Mouse (Mus musculus): ENCODE data around the gene Tll2. TPM values are rescaled to one million over a fixed set of nuclear protein-coding genes. Genes with fewer than 3 reads are reported as not detected.

Gene Tll2
- total RNA-seq, 2 experiments from 2014 or later: 1.3 to 2.4 TPM

DNA sequence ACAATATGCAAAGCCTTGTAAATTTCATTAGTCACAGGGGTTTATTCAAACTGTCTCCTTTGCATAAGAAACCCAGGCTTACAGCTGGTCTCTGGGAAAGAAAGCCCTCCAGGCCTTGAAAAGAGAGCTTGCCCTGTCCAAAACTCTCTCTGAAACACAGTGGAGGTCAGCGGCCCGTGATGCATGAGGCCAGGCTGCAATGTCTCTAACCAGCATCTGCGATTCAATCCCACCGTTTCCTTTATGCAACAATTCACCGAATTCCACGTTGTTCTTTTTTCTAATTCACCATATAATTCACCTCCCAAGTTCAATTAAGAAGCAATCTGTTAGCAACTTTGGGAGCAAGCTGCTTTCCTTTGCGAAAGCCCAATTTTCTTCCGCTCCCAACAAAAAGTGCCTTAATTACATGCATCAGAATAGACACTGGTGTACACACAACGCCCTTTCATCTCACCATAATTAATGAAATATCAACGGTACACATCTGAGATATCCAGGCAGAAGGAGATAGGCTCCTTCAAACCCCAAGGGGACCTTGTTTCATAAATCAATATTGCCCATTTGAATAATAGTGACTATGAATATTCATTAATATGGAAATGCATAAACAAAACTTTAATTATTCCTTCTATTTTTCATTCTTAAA lies 42.1 kb downstream of the Tll2 start:
- DNase-seq: no peak
- intact Hi-C loops (cut with DNase I): loop anchor here (5.0 kb wide), 1 partner anchor 38 kb away; no protein-coding TSS in a partner anchor

DNA sequence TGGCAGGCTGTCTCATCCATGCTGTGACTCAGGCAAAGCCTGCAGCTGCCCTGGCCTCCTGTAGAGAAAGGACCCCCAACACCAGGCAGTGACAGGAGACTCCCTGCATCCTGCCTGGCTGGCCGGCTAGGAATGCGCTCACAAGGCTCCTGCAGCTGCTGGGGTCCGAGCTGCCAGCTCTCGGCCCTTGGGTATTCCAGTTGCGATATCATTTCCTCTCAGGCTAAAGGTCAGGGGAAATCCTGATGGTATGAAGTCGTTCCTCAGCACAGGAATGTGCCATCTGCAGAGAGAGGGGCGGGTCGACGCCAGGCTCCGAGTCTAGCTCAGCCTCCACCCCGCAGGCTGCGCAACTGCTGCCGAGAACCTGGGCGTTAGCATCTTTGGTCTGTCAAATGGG lies 46.2 kb downstream of the Tll2 start:
- DNase-seq: peak; percentile 78 to 81
- intact Hi-C loops (cut with DNase I): loop anchor here (5.0 kb wide), 1 partner anchor 42 kb away; no protein-coding TSS in a partner anchor

DNA sequence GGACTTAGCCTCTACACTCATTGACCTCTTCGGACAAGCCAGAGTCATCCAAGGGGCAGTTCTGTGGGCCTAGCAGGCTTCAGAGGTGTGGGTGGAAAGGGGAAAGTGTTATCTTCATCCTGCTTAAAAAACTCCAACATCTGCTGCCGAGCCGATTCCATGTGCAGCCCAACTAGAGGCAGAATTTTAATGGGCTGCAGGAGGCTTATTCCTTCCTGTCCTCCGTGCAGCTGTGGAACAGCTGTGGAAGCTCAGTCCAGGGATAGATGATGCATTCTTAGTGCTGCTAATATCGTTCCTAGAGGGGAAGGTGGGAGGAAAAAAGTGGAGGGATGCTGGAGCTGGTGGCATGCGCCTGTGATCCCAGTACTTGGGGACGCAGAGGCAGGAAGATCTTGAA lies 52.0 kb downstream of the Tll2 start:
- DNase-seq: peak; percentile 55 to 58
- intact Hi-C loops (cut with DNase I): no loop called here

DNA sequence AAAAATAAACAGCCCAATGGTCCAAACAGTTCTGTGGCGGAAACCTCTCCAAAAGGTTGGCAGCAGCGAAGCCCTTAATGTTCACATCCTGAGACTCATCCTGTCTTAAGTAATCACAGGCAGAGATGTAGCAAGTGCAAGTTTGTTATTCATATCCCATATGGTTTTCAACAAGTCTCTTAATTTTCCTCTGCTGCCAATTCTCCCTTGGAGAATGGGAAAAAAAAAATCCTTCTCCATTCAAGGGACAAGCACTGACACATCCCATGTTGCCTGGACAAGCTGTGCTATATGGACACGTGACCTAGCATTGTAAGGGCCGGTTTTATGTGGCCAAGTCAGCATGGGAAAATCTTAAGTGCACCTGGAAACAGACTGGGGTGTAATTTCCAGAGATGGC lies 54.2 kb downstream of the Tll2 start:
- intact Hi-C loops (cut with DNase I): no loop called here
- DNase-seq: peak; percentile 47 to 62

DNA sequence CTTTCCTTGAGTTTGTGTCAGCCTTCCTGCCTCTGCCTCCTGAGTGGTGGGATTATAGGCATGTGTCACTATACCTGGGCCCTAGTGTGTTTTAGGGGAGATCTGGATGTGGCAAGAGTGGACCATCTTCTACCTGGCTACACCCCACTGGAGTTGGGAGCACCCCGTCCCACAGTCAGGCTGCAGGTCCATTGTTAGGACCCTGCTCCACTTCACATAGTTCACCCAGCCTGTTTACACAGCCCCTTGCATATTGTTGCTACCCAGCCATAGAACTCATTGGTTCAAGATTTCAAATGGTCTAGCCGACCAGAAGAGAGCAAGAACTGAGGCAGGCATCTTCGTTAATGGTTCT lies 54.6 kb downstream of the Tll2 start:
- no peak for DNase-seq
- intact Hi-C loops (cut with DNase I): no loop called here

DNA sequence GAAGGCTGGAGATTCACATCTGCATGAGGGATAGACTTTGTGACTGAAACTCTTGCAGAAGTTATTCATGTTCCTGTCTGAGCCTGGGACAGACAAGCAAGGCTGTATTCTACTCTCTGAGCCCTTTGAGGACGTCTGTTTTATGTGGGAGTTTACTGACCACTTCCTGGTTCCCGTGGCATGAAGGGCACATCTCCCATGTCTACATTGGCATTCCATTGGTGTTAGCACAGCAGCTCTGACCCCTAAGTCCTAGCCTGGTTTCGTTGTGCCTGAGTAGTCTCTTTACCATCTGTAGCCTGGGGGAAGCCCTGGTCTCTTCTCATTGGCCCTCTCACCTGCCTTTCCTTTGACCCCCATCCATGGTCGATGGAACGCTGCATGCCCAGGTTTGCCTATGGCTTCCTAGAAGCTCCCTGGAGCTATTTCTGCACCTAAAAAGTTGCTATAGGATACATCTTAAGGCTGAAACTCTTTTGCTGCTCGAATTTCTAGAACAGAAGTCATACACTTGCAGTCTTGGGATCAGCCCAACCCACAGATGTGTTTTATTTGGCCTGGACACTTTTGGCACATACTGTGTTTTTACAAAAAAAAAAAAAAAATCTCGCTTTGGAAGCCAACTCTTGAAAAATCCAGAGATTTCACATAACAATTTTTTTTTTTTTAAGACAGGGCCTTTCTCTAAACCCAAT lies 55.2 kb downstream of the Tll2 start:
- DNase-seq: peak; percentile 60 to 67
- intact Hi-C loops (cut with DNase I): no loop called here

DNA sequence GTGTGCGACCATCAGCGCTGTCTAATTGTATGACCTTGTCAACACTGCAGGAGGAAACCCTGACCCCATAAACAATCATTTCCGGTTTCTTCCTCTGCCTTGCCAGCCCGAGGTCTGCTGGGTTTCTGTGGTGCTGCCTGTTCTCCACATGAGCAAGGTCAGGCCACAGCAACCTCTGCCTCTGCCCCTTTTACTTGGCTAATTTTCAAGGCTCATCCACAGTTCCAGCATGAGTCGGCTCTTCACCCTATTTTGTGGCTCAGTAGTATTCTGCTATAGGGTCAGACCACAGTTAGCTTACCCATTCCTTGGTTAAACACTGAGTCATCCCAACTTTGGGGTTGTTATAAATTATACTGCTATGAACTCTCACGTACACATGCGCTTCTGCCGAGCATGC lies 65.7 kb downstream of the Tll2 start:
- no peak for DNase-seq
- intact Hi-C loops (cut with DNase I): no loop called here

DNA sequence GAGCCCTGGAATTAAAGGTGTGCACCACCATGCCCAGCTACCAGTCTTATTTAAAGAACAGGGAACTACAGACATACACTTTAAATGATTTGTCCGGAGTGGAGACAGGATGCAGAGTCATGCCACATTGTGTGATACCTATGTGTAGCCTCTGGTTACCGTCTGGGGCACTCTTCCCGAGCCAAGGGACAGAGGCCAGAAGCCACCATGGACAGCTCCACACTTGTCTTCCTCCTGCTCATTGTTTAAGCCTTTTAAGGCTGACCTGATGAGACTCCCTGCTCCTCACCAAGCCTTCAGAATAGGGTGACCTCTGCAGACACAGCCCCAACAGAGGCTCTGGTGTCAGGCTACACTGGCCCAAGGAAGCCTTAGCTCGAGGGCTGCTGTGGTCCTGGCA lies 67.0 kb downstream of the Tll2 start:
- DNase-seq: peak; percentile 20 to 43
- intact Hi-C loops (cut with DNase I): no loop called here

DNA sequence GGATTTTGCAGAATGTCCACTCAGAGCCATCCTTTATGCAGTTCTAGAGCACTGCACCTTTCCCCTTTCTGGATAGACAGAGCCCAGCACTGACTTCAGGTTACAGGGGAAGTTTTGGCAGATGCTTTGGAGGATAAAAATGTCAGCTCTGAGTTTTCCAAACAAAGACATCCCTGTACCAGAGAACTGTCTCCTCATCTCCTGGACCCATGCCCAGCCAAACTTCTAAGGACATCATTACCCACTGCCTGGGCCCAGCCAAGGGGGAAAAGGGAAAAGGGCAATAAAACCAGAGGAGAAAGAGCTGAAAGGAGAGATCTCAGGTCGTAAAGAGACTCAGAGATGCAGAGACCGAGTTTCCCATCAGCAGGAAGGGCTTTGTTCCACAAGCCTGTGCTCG lies 83.6 kb downstream of the Tll2 start:
- intact Hi-C loops (cut with DNase I): no loop called here
- DNase-seq: no peak

DNA sequence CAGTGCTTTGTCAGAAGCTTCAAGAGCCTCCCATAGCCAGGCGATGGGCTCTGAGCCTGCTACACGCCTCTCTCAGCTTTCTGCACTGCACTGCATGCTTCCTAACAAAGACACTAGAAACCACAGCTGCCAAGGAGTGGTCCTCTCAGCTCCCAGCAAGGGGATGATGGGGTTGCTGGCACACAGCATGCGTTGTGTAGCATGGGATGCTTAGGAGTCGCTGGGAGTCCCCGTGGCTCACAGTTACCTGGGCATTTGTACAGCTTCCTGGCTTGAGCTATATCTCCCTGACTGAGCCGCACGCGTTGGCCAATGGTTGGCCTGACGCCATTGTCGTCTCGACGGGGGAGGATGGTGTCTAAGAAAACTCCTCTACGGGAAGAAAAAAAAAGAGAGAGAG lies 86.7 kb downstream of the Tll2 start:
- intact Hi-C loops (cut with DNase I): no loop called here
- DNase-seq: peak in 1 of 2 experiments; percentile 27

DNA sequence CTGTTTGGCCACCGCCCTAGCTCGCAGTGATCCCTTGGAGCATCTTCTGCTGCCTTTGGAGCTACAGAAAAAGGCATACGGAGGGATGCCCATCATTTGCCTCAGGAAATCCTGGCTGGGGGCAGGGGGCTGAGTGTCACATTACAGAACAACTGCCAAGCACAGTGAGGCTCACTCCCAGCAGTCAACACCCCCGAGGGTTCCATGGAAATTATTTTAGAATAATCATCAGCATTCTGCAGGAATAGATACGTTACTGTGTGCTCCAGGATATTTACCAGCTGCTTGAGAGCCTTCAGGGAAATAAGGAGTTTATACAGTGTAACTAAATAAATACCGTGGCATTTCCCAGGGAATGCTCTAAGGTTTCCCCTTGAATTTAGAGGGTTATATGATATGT lies 88.3 kb downstream of the Tll2 start:
- intact Hi-C loops (cut with DNase I): no loop called here

DNA sequence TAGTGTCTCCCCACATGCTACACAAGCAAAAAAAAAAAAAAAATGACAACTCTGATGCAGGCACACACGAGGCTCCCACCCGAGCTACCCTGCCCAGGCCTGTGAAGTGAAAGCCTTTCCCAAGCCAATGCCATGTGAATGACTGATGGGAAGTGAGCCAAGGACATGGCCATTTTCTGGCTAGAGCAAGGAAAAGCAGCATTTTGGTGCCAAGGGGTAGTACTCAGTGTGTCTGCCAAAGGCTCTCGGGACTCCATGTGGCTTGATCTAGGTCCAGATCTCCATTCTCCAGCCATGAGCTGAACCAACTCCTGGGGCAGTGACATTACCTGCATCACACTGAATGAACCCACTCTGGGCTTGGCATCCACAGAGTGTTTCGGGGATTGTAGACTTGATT lies 89.3 kb downstream of the Tll2 start:
- intact Hi-C loops (cut with DNase I): no loop called here
- no peak for DNase-seq

More for the DNA sequence above, 88.3 kb downstream of the Tll2 start:
- no peak for DNase-seq

DNA sequence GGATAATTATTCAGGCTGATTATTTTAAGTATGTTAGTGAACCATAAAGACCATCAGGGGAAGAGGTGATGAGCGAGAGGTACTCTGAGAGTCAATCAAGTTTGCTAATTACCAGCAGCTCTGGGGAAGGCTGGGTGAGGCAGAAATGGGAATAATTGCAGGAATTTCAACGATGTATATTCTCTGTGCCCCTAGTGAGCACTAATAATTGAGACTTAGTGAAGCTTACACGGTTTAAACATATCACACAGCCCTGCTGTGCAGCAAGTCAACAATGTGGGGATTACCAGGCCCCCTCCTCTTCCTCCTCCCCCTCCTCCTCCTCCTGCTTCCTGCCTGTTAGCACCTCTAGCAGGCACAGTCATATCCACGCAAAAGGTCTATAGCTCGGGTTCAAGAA lies 92.0 kb downstream of the Tll2 start:
- DNase-seq: no peak
- intact Hi-C loops (cut with DNase I): no loop called here

DNA sequence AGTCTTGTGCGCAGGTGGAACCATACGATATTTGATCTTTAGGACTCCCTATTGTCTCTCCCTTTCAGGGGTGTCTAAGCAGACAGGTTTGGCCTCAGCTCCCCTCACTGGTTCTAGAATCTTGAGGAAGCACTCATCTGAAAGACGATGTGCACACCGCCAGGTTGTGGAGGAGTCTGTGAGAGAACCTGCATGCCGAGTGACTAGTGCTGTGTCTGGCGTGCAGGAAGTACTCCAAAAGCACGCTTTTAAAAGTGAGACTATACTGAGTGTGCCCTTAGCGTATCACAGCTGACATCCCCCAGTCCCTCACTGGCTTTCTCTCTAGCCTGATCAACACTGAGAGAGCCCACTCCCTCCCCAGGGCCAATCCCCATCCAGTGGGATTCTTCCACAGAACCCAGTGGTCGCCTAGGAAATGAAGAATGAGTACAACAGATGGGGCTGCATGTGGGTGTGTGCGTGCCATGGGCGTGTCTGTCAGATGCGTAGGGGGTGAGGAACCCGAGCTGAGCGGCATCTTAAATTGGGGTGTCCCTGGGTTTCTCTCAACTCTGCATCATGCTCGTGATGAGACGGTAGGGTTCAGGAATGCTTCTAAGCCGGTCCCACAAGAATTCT lies 92.6 kb downstream of the Tll2 start:
- no peak for DNase-seq
- intact Hi-C loops (cut with DNase I): no loop called here

DNA sequence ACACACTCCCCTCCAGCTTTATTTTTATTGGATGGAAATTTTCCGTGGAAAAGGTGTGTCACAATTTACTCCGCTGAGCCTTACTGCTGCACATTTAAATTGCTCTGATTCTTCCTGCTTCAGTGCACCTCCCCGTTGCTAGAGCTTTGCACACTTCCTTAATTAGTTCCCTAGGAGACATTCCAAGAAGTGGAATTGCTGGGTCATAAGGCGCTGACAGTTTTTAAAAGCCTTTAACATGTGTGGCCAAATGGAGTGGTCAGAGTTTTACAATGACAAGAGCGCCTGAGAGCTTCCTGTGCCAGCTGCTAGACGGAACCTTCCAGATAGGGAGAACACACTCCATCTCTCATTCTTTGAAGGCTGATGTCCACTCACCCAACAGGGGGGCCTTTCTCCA lies 94.0 kb downstream of the Tll2 start:
- intact Hi-C loops (cut with DNase I): no loop called here
- DNase-seq: no peak

DNA sequence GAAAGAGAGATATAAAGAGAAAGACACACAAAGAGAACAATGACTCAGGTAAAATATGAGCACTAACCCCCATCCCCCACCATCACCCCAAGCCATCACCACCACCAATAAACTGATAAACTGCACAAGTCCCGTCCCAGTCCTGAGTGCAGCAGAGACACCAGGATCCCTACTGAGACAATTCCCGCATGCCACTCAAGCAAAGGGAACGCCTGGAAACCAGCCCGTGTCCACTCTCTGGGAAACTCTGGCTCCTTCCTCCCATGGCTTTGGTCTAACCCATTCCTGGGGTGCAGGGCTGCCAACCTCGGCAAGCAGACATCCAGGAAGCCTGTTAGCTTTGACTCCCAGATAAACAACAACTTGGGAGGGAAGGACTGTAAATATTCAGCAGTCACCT lies 96.6 kb downstream of the Tll2 start:
- no peak for DNase-seq
- intact Hi-C loops (cut with DNase I): no loop called here

DNA sequence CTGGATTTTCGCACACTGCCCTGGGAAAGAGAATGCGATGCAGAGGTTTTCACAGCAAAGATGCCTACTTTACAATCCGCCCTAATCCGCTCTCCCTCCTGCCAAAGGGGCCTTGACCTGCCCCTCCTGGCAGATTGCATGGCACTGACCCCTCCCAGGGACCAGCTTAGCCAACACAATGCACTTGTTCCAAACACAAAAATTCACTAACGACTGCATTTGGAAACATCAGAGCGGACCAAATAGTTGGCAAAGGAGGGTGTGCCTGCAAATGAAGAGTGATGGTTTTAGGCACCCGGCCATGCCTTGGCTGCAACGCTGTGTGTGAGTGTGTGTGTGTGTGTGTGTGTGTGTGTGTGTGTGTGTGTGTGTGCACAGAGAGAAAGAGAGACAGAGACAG lies 97.1 kb downstream of the Tll2 start:
- no peak for DNase-seq
- intact Hi-C loops (cut with DNase I): no loop called here

DNA sequence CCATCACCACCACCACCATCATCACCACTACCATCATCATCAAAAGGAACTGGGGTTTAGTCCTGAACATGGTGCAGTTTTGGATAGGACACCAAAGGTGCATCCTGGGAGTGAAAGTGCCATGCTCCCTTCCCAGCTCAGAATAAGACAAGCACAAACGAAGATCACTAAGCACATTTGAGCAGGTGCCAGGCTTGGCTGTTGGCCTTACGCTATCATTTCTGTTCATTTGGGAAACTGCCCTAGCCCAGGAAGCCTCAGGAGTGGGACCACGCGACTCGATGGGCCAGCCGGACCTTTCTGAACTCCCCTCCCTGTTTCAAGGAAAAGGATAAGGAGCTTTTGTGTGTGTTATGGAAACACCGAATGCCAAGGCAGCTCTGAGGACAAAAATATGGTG lies 98.0 kb downstream of the Tll2 start:
- intact Hi-C loops (cut with DNase I): no loop called here

DNA sequence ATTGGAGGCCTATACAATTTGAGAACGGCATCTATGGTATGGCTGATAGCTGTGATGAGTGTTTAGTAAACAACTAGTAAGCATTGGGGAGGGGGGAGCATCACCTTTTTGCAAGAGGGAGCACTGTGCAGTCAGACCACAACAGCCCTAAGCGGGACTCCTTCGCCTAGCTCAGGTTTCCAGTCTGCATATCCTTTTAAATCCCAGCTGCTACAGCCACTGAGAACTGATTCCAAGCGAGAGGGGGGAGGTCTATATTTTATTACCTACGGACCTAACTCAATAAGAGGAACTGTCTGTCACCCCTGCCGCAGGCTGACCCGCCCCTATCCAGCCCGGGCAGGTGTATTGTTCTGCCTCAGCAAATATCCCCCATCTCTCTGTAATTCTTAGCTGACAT lies 99.1 kb downstream of the Tll2 start:
- intact Hi-C loops (cut with DNase I): no loop called here
- DNase-seq: no peak

More for the DNA sequence above, 98.0 kb downstream of the Tll2 start:
- DNase-seq: no peak

DNA sequence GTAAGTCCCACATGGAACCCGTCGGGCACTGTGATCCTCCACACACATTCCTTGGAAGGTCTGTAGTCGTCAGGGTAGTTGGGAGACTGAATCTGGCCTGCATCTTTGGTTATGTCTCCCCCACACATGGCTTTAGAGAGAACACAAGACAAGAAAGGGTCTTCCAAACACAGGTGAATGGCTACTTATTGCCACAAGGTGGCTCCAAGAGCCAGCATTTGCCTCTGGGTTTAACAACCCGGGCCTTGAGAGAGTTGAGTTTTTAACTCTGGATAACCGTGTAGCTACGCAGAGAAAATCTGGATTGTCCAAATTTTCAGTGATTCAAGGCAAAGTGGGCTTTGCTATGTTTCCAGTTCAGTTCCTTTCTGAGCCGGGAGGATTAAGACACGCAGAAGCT lies 101.7 kb downstream of the Tll2 start:
- peak; percentile 44 to 48 for DNase-seq
- intact Hi-C loops (cut with DNase I): loop anchor here (1.0 to 2.0 kb wide), 2 partner anchors 100 to 140 kb away; no protein-coding TSS in a partner anchor

DNA sequence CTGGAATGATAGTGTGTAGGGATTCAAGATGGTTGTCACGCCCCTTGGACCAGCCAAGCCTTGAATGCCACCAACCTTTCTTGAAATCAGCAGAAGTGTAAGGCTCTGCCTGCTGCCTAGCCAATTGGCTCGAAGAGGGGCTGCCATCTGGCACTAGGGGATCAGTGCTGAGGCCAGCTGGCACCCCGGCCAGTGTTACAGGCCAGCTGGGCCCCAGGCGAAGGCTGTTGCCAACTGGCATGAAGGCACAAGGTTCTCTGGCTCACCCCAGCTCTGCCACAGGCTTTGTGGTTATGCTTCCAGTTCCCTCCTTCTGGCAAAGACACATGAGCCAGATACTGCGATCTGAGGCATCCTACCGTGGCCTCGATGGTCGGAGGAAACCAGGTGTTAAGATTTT lies 105.2 kb downstream of the Tll2 start:
- peak; percentile 53 to 75 for DNase-seq
- intact Hi-C loops (cut with DNase I): no loop called here

DNA sequence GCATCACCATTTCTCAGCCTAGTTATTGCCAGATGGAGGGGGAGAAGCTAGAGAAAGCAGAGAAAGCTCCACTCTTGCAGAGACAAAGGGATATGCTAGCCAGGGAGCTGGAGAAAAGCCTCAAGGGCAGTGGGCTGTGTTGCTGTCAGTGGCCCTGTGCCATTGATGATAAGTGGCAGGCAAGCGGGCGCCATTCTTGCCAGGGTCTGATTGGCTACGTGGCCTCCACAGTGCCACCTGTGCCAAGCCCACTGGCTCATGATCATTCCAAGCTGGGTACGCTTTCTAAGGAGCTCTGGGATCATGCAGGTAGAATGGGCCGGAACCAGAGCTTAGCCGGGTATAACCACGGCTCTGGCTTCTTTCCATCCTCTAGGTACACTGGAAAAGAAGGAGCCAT lies 105.8 kb downstream of the Tll2 start:
- intact Hi-C loops (cut with DNase I): no loop called here
- DNase-seq: no peak

All from heart, postnatal 10 days (tissue).